Mouse (Mus musculus): ENCODE data around the gene Atoh8.

- TF ChIP-seq CTCF (IDR thresholded peaks at IDR 0.05; ENCODE audit: borderline replicate concordance, insufficient read depth, low read length) = no peak
- no peak for TF ChIP-seq POLR2A (IDR thresholded peaks at IDR 0.05; ENCODE audit: low read depth, low read length)
Observed at GRCm38 (mm10) chr6:72259474-72259873, 24.1 kb upstream of the Atoh8 start.

All from embryonic fibroblast, embryonic 13.5 days (primary cell).